Mouse (Mus musculus) CH12.LX (cell line): ENCODE results near the gene Ift46.

Source experiments
- CTCF ChIP-seq, 2 experiments: IDR thresholded peaks in 1 of 2; conservative IDR thresholded peaks in 1 of 2; 2 replicates each; pipeline ENCODE4 v1.5.1; 2011 to 2012; ENCODE audit warnings: low read depth in 2 of 2, low read length in 2 of 2, improper control_type of control experiment in 1 of 2, inconsistent platforms in 1 of 2, mild to moderate bottlenecking in 1 of 2, moderate library complexity in 1 of 2
- GABPA ChIP-seq: IDR thresholded peaks from 2 replicates; pipeline ENCODE4 v1.6.1; 2012; ENCODE audit warnings: low read depth, low read length, improper control_type of control experiment, inconsistent platforms; ENCODE audit not compliant: insufficient replicate concordance
- JUN ChIP-seq: IDR thresholded peaks from 2 replicates; pipeline ENCODE4 v1.6.1; 2011; ENCODE audit warnings: low read depth, mild to moderate bottlenecking, low read length, improper control_type of control experiment, moderate library complexity; ENCODE audit not compliant: insufficient read depth
- JUND ChIP-seq: conservative IDR thresholded peaks from 2 replicates; pipeline ENCODE4 v1.6.1; 2011; ENCODE audit warnings: low read depth, low read length, improper control_type of control experiment
- MAX ChIP-seq: IDR thresholded peaks from 2 replicates; pipeline ENCODE4 v1.6.1; 2011; ENCODE audit warnings: low read length, improper control_type of control experiment
- MYC ChIP-seq: IDR thresholded peaks from 2 replicates; pipeline ENCODE4 v1.6.1; 2011; ENCODE audit warnings: low read depth, mild to moderate bottlenecking, improper control_type of control experiment, low read length
- POLR2A ChIP-seq: IDR thresholded peaks from 2 replicates; pipeline ENCODE4 v1.6.1; 2011; ENCODE audit warnings: low read depth, mild to moderate bottlenecking, improper control_type of control experiment, low read length
- POLR2AphosphoS2 ChIP-seq: IDR thresholded peaks from 2 replicates; pipeline ENCODE4 v1.6.1; 2011; ENCODE audit warnings: low read depth, low read length, improper control_type of control experiment
- TBP ChIP-seq: conservative IDR thresholded peaks from 2 replicates; pipeline ENCODE4 v1.6.1; 2011; ENCODE audit warnings: low read depth, low read length, improper control_type of control experiment
- UBTF ChIP-seq: IDR thresholded peaks from 2 replicates; pipeline ENCODE4 v1.6.1; 2012; ENCODE audit warnings: low read depth, mild to moderate bottlenecking, inconsistent platforms, low read length, improper control_type of control experiment, moderate library complexity

- TF ChIP-seq CTCF (conservative IDR thresholded peaks at IDR 0.05 in 1 of 2, IDR thresholded peaks at IDR 0.05 in 1 of 2; ENCODE audit: low read depth in 2 of 2, low read length in 2 of 2) (peak; percentile 74 to 88), UBTF (no peak), MAX (peak; percentile 36; the same call in 1 of the 2 replicates), JUND (0 out of 2 replicates have a peak, but pooled peaks have one; percentile 25), POLR2A (peak; percentile 73; the same call in 1 of the 2 replicates), GABPA (peak; percentile 91), TBP (peak; percentile 92), MYC (no peak), JUN (no peak), POLR2AphosphoS2 (no peak)
Measured at GRCm38 (mm10) chr9:44772750-44773651, 5.3 kb downstream of the Ift46 start.
